Mouse (Mus musculus) heart, postnatal 25 days (tissue): ENCODE measurements around the gene Phf21a. TPM values are rescaled to one million over a fixed set of nuclear protein-coding genes. Genes with fewer than 3 reads are reported as not detected.

Source experiments
- DNase-seq: peaks from one replicate; pipeline ENCODE4 v3.0.0; 2022; ENCODE audit warnings: low spot score
- intact Hi-C: fragments of 180-260 bp; cut with DNase I; formaldehyde crosslinking; loops from one replicate; pipeline ENCODE4 v1.15.1; 2025
- total RNA-seq, 2 experiments: library from RNA; stranded (reverse); gene quantifications; 2 replicates each; pipeline ENCODE4 v1.2.3; 2021

The Phf21a gene
- total RNA-seq, 2 experiments from 2014 or later = 26.2 to 37.6 TPM

GRCm38 (mm10) chr2:92172300-92172699 lies 79.4 kb downstream of the Phf21a start:
- DNase-seq = no peak
- intact Hi-C loops = no loop called here

GRCm38 (mm10) chr2:92173186-92173585 lies 80.3 kb downstream of the Phf21a start:
- DNase-seq = no peak
- intact Hi-C loops = no loop called here

- DNase-seq = no peak
- intact Hi-C loops = no loop called here
These were observed 81.3 kb downstream of the Phf21a start for GRCm38 (mm10) chr2:92174265-92174664.

GRCm38 (mm10) chr2:92175002-92175401 lies 82.1 kb downstream of the Phf21a start:
- DNase-seq = no peak
- intact Hi-C loops = no loop called here

GRCm38 (mm10) chr2:92176292-92176691 lies 83.4 kb downstream of the Phf21a start:
- no peak for DNase-seq
- intact Hi-C loops = no loop called here

- intact Hi-C loops = loop anchor here (5.0 to 10.0 kb wide), 3 partner anchors 125 to 197 kb away; no protein-coding TSS in a partner anchor
- DNase-seq = no peak
These were observed 89.3 kb downstream of the Phf21a start for GRCm38 (mm10) chr2:92182146-92182756.

- DNase-seq = peak; percentile 76
- intact Hi-C loops = loop anchor here (5.0 to 10.0 kb wide), 3 partner anchors 126 to 198 kb away; no protein-coding TSS in a partner anchor
These were observed 90.1 kb downstream of the Phf21a start for GRCm38 (mm10) chr2:92182981-92183501.

GRCm38 (mm10) chr2:92183613-92184076 lies 90.7 kb downstream of the Phf21a start:
- intact Hi-C loops = loop anchor here (2.0 to 10.0 kb wide), 4 partner anchors 126 to 239 kb away; no protein-coding TSS in a partner anchor
- peak; percentile 90 for DNase-seq

GRCm38 (mm10) chr2:92184077-92184921 lies 91.4 kb downstream of the Phf21a start:
- DNase-seq = peak; percentile 30
- intact Hi-C loops = loop anchor here (2.0 to 10.0 kb wide), 4 partner anchors 127 to 239 kb away; no protein-coding TSS in a partner anchor

GRCm38 (mm10) chr2:92185062-92185765 lies 92.3 kb downstream of the Phf21a start:
- DNase-seq = peak; percentile 22
- intact Hi-C loops = loop anchor here (2.0 to 10.0 kb wide), 3 partner anchors 200 to 252 kb away; no protein-coding TSS in a partner anchor

- no peak for DNase-seq
- intact Hi-C loops = loop anchor here (2.0 to 10.0 kb wide), 3 partner anchors 201 to 251 kb away; no protein-coding TSS in a partner anchor
These were observed 93.0 kb downstream of the Phf21a start for GRCm38 (mm10) chr2:92185766-92186450.

GRCm38 (mm10) chr2:92187061-92187460 lies 94.1 kb downstream of the Phf21a start:
- intact Hi-C loops = loop anchor here (5.0 to 10.0 kb wide), 2 partner anchors 202 to 250 kb away; no protein-coding TSS in a partner anchor
- no peak for DNase-seq

- intact Hi-C loops = loop anchor here (5.0 to 10.0 kb wide), 2 partner anchors 204 to 249 kb away; no protein-coding TSS in a partner anchor
- no peak for DNase-seq
These were observed 95.8 kb downstream of the Phf21a start for GRCm38 (mm10) chr2:92188744-92189143.

- no peak for DNase-seq
- intact Hi-C loops = no loop called here
These were observed 98.0 kb downstream of the Phf21a start for GRCm38 (mm10) chr2:92190960-92191359.

GRCm38 (mm10) chr2:92191826-92192581 lies 99.1 kb downstream of the Phf21a start:
- intact Hi-C loops = no loop called here

GRCm38 (mm10) chr2:92198126-92198525 lies 105.2 kb downstream of the Phf21a start:
- intact Hi-C loops = no loop called here
- no peak for DNase-seq

More at GRCm38 (mm10) chr2:92191826-92192581, 99.1 kb downstream of the Phf21a start:
- DNase-seq = no peak

GRCm38 (mm10) chr2:92198747-92199146 lies 105.8 kb downstream of the Phf21a start:
- intact Hi-C loops = no loop called here
- DNase-seq = no peak

- intact Hi-C loops = no loop called here
- DNase-seq = no peak
These were observed 106.8 kb downstream of the Phf21a start for GRCm38 (mm10) chr2:92199562-92200286.
